In the genomic region with DNA sequence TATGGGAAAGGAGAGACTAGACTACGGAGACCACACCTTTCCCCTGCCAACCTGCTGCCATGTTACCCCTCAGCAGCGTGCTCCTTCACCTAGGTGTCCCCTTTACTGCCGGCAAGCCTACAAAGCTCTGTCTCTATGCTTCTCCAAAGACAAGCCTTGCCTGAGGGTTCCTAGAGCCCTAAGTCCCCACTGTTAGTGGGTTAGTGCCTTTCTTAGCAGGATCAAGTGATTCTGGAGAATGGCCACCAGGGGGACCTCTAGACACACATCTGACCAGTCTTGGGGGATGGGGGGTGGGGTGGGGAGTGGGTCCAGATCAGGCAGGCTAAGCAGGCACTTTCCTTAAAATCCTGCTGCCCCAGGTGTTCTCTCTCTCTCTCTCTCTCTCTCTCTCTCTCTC, we compare ENCODE assay signal across 9 mouse cellular contexts. TPM values are rescaled to one million over a fixed set of nuclear protein-coding genes. Genes with fewer than 3 reads are reported as not detected.
DNase-seq lines count a peak whose midpoint lies in the region; ATAC-seq and TF ChIP-seq lines count a peak whose summit lies in the region.
"Had no signal": no experiment of that assay in that cellular context is flagged by ENCODE, and none has a peak within 500 bp of the region (broad histone marks: within the 10 kb centered on the region; RNA-seq: fewer than 3 reads in every experiment).

No protein-coding gene starts in this region.

- TF ChIP-seq POLR2A in CH12.LX (IDR thresholded peaks at IDR 0.05; ENCODE audit: low read depth, low read length): no peak

- DNase-seq in intestine, embryonic 14.5 days (ENCODE audit: low spot score): peak; percentile 64
- DNase-seq in CH12.LX (ENCODE audit: extremely low read depth): peak; percentile 77
- DNase-seq in brain, adult 2 months (ENCODE audit: low read depth, low spot score): peak; percentile 86
- peak; percentile 75 for DNase-seq in forebrain, postnatal 0 days
- DNase-seq in gastrocnemius, postnatal 4 days (ENCODE audit: low spot score in 2 of 2): no peak

- H3K4me2 ChIP-seq in intestine, embryonic 14.5 days (ENCODE audit: low read length): no peak overlapping the region
- no peak overlapping the region for H3K4me2 ChIP-seq in intestine, embryonic 16.5 days (ENCODE audit: low read depth, low read length)
- H3K4me2 ChIP-seq in CH12.LX (ENCODE audit: insufficient read depth, low read depth, poor library complexity, severe bottlenecking): 0 out of 2 replicates have a peak overlapping the region, but pooled peaks have one; percentile 30
- H3K4me2 ChIP-seq in forebrain, postnatal 0 days (ENCODE audit: low read depth): no peak overlapping the region
- no peak overlapping the region for H3K4me2 ChIP-seq in liver, embryonic 16.5 days (ENCODE audit: low read depth, low read length)
- no peak overlapping the region for H3K4me2 ChIP-seq in neural tube, embryonic 14.5 days (ENCODE audit: low read depth, low read length)
- H3K4me2 ChIP-seq: embryonic facial prominence, embryonic 12.5 days had no signal

- H3K27ac ChIP-seq in intestine, embryonic 14.5 days (ENCODE audit: low read depth): no peak overlapping the region
- no peak overlapping the region for H3K27ac ChIP-seq in intestine, embryonic 16.5 days (ENCODE audit: low read length)
- no peak overlapping the region for H3K27ac ChIP-seq in CH12.LX (ENCODE audit: insufficient read depth, low read depth)
- no peak overlapping the region for H3K27ac ChIP-seq in forebrain, postnatal 0 days (ENCODE audit: low read depth, low read length)
- H3K27ac ChIP-seq in liver, embryonic 16.5 days (ENCODE audit: low read length): no peak overlapping the region
- no peak overlapping the region for H3K27ac ChIP-seq in neural tube, embryonic 14.5 days (ENCODE audit: low read depth, low read length)
- H3K27ac ChIP-seq: embryonic facial prominence, embryonic 12.5 days had no signal

- no peaks in the 10 kb centered on the region for H3K9me3 ChIP-seq in intestine, embryonic 14.5 days (ENCODE audit: control insufficient read depth, low read length)
- H3K9me3 ChIP-seq in intestine, embryonic 16.5 days (ENCODE audit: control insufficient read depth, low read length): no peaks in the 10 kb centered on the region
- peaks cover 3% of the 10 kb centered on the region for H3K9me3 ChIP-seq in CH12.LX (replicated peaks; ENCODE audit: low read length)
- H3K9me3 ChIP-seq in forebrain, postnatal 0 days (ENCODE audit: low read length): no peaks in the 10 kb centered on the region
- no peaks in the 10 kb centered on the region for H3K9me3 ChIP-seq in liver, embryonic 16.5 days (replicated peaks; ENCODE audit: control insufficient read depth, low read length)
- H3K9me3 ChIP-seq in neural tube, embryonic 14.5 days (ENCODE audit: control insufficient read depth, low read length): no peaks in the 10 kb centered on the region
- H3K9me3 ChIP-seq: embryonic facial prominence, embryonic 12.5 days had no signal

- no peak for ATAC-seq in intestine, embryonic 14.5 days (replicated peaks; ENCODE audit: low FRiP score, low TSS enrichment, low read depth)
- no peak; the same call in 1 of the 2 replicates for ATAC-seq in intestine, embryonic 16.5 days
- peak; percentile 71 for ATAC-seq in forebrain, postnatal 0 days
- ATAC-seq in liver, embryonic 16.5 days (ENCODE audit: low read depth): 0 out of 2 replicates have a peak, but pooled peaks have one; percentile 28
- ATAC-seq in neural tube, embryonic 14.5 days (ENCODE audit: low read depth): peak; percentile 63; the same call in 1 of the 2 replicates

- TF ChIP-seq RAD21 in CH12.LX (IDR thresholded peaks at IDR 0.05; ENCODE audit: low read depth, low read length): peak; percentile 74

- in situ Hi-C loops in CH12.LX (cut with MboI; ENCODE audit: low pct_ligation_motif_present, low pct_unique_long_range_greater_than_20kb, low sequenced_read_pairs): loop anchor here (10.0 kb wide), 1 partner anchor 133 kb away; the partner anchor contains the start of gene Edf1

- no peak overlapping the region for H3K9ac ChIP-seq in intestine, embryonic 14.5 days (ENCODE audit: low read length)
- no peak overlapping the region for H3K9ac ChIP-seq in intestine, embryonic 16.5 days (ENCODE audit: low read depth, low read length)
- no peak overlapping the region for H3K9ac ChIP-seq in CH12.LX (ENCODE audit: insufficient read depth, low read depth)
- no peak overlapping the region for H3K9ac ChIP-seq in forebrain, postnatal 0 days
- no peak overlapping the region for H3K9ac ChIP-seq in liver, embryonic 16.5 days (ENCODE audit: low read depth, low read length)
- no peak overlapping the region for H3K9ac ChIP-seq in neural tube, embryonic 14.5 days (replicated peaks; ENCODE audit: low read depth, low read length)
- H3K9ac ChIP-seq: embryonic facial prominence, embryonic 12.5 days had no signal

- H3K36me3 ChIP-seq in intestine, embryonic 14.5 days (ENCODE audit: control insufficient read depth, insufficient read depth, low read length): no peaks in the 10 kb centered on the region
- no peaks in the 10 kb centered on the region for H3K36me3 ChIP-seq in intestine, embryonic 16.5 days (ENCODE audit: control insufficient read depth, insufficient read depth, low read length)
- no peaks in the 10 kb centered on the region for H3K36me3 ChIP-seq in CH12.LX (replicated peaks in 1 of 2; ENCODE audit: control insufficient read depth in 1 of 2, insufficient read depth in 1 of 2, low read length in 1 of 2)
- H3K36me3 ChIP-seq in forebrain, postnatal 0 days (ENCODE audit: insufficient read depth): no peaks in the 10 kb centered on the region
- no peaks in the 10 kb centered on the region for H3K36me3 ChIP-seq in liver, embryonic 16.5 days (ENCODE audit: control insufficient read depth, insufficient read depth)
- H3K36me3 ChIP-seq in neural tube, embryonic 14.5 days (ENCODE audit: control insufficient read depth, insufficient read depth, low read length): no peaks in the 10 kb centered on the region
- H3K36me3 ChIP-seq: embryonic facial prominence, embryonic 12.5 days had no signal

- no peaks in the 10 kb centered on the region for H3K4me1 ChIP-seq in intestine, embryonic 14.5 days (replicated peaks; ENCODE audit: control insufficient read depth, insufficient read depth, low read length)
- H3K4me1 ChIP-seq in intestine, embryonic 16.5 days (ENCODE audit: control insufficient read depth, insufficient read depth, low read length): no peaks in the 10 kb centered on the region; the same call in 1 of the 2 replicates
- peaks cover 19 to 54% of the 10 kb centered on the region in 2 experiments for H3K4me1 ChIP-seq in CH12.LX (ENCODE audit: control insufficient read depth in 1 of 2, insufficient read depth in 2 of 2)
- H3K4me1 ChIP-seq in forebrain, postnatal 0 days (ENCODE audit: insufficient read depth): no peaks in the 10 kb centered on the region
- H3K4me1 ChIP-seq in liver, embryonic 16.5 days (ENCODE audit: control insufficient read depth, low read depth, low read length): no peaks in the 10 kb centered on the region
- no peaks in the 10 kb centered on the region for H3K4me1 ChIP-seq in neural tube, embryonic 14.5 days (ENCODE audit: control insufficient read depth, insufficient read depth, low read length)
- H3K4me1 ChIP-seq: embryonic facial prominence, embryonic 12.5 days had no signal

- 19% methylated on average over 3 of the region's 3 CpGs for WGBS in intestine, embryonic 14.5 days
- WGBS in intestine, embryonic 16.5 days: 27% methylated on average over 3 of the region's 3 CpGs
- WGBS in forebrain, postnatal 0 days: 23% methylated on average over 3 of the region's 3 CpGs
- WGBS in liver, embryonic 16.5 days (ENCODE audit: insufficient replicate concordance): 22% methylated on average over 3 of the region's 3 CpGs
- WGBS in neural tube, embryonic 14.5 days: 23% methylated on average over 3 of the region's 3 CpGs

- H3K27me3 ChIP-seq in intestine, embryonic 14.5 days (replicated peaks; ENCODE audit: control insufficient read depth, insufficient read depth, low read length): peaks cover 19% of the 10 kb centered on the region
- H3K27me3 ChIP-seq in intestine, embryonic 16.5 days (replicated peaks; ENCODE audit: control insufficient read depth, insufficient read depth, low read length): peaks cover 12% of the 10 kb centered on the region; the same call in 1 of the 2 replicates
- peaks cover 16% of the 10 kb centered on the region for H3K27me3 ChIP-seq in CH12.LX (replicated peaks)
- no peaks in the 10 kb centered on the region; the same call in 1 of the 2 replicates for H3K27me3 ChIP-seq in forebrain, postnatal 0 days (ENCODE audit: insufficient read depth, low read length)
- H3K27me3 ChIP-seq in liver, embryonic 16.5 days (ENCODE audit: control insufficient read depth, insufficient read depth, low read depth, low read length): no peaks in the 10 kb centered on the region
- H3K27me3 ChIP-seq in neural tube, embryonic 14.5 days (ENCODE audit: control insufficient read depth, insufficient read depth, low read length): no peaks in the 10 kb centered on the region

- TF ChIP-seq EP300 in CH12.LX (IDR thresholded peaks at IDR 0.05; ENCODE audit: low read length): no peak

- H3K79me2 ChIP-seq in CH12.LX (replicated peaks; ENCODE audit: control insufficient read depth, extremely low read depth, insufficient read depth, poor library complexity, severe bottlenecking): no peaks in the 10 kb centered on the region

- TF ChIP-seq CTCF in CH12.LX (conservative IDR thresholded peaks at IDR 0.05 in 1 of 2, IDR thresholded peaks at IDR 0.05 in 1 of 2; ENCODE audit: low read depth in 2 of 2, low read length in 2 of 2): peak; percentile 34 to 88; a peak in 3 of 4 replicates
- peak; percentile 80 for TF ChIP-seq CTCF in forebrain, postnatal 0 days (IDR thresholded peaks at IDR 0.05; ENCODE audit: low read depth)

- dilution Hi-C loops in CH12.LX (cut with MboI; ENCODE audit: extremely low pct_ligation_motif_present, extremely low pct_unique_long_range_greater_than_20kb, low sequenced_read_pairs): no loop called here

- H3K4me3 ChIP-seq in intestine, embryonic 14.5 days (ENCODE audit: low read depth, low read length): no peak overlapping the region
- H3K4me3 ChIP-seq in intestine, embryonic 16.5 days (ENCODE audit: low read length): no peak overlapping the region
- H3K4me3 ChIP-seq in CH12.LX (replicated peaks in 1 of 3; ENCODE audit: low read depth in 2 of 3, low read length in 2 of 3, poor library complexity in 1 of 3): no peak overlapping the region
- H3K4me3 ChIP-seq in forebrain, postnatal 0 days (ENCODE audit: low read depth, low read length): no peak overlapping the region
- no peak overlapping the region for H3K4me3 ChIP-seq in liver, embryonic 16.5 days (ENCODE audit: low read depth, low read length)
- H3K4me3 ChIP-seq in neural tube, embryonic 14.5 days (ENCODE audit: low read depth, low read length): no peak overlapping the region
- H3K4me3 ChIP-seq: embryonic facial prominence, embryonic 12.5 days had no signal

RNA-seq across cellular contexts. Expression of gene Fut7, which starts 1.2 kb away (rescaled TPM):
- 0.15 TPM in 1 of 2 replicates, not detected in the other for polyA plus RNA-seq in intestine, embryonic 14.5 days (2014; fragmentation: Nextera tagmentation; extraction: Ambion mirVana)
- 0.13 and 0.33 TPM in 2 replicates for polyA plus RNA-seq in intestine, embryonic 16.5 days (2015; fragmentation: Nextera tagmentation; extraction: Ambion mirVana)
- total RNA-seq in CH12.LX (2012; rRNA removed): 0.17 and 0.25 TPM in 2 replicates
- 0.17 and 0.51 TPM in 2 replicates for total RNA-seq in CH12.LX (2014; rRNA removed)
- polyA plus RNA-seq in CH12.LX (2012; ENCODE audit: insufficient read length, low read depth): 0.57 and 0.74 TPM in 2 replicates
- 1.3 TPM in 1 of 2 replicates, not detected in the other for total RNA-seq in forebrain, postnatal 0 days (2014; rRNA removed)
- polyA plus RNA-seq in forebrain, postnatal 0 days (2015; fragmentation: Nextera tagmentation; extraction: Ambion mirVana): 0.17 and 0.23 TPM in 2 replicates
- 0.96 and 1.2 TPM in 2 replicates for polyA plus RNA-seq in liver, embryonic 16.5 days (2015; fragmentation: Nextera tagmentation; extraction: Ambion mirVana)
- polyA plus RNA-seq in neural tube, embryonic 14.5 days (2014; fragmentation: Nextera tagmentation; extraction: Ambion mirVana): 0.17 and 0.23 TPM in 2 replicates
- under 1 TPM in 1 of 2 experiments, not detected in 1; 0.34 TPM for total RNA-seq in gastrocnemius, postnatal 4 days (2021)
- polyA plus RNA-seq: embryonic facial prominence, embryonic 12.5 days had no signal

RNA-seq across cellular contexts. Expression of gene Abca2, which starts 6.6 kb away (rescaled TPM):
- polyA plus RNA-seq in intestine, embryonic 14.5 days (2014; fragmentation: Nextera tagmentation; extraction: Ambion mirVana): 4.8 and 4.9 TPM in 2 replicates
- polyA plus RNA-seq in intestine, embryonic 16.5 days (2015; fragmentation: Nextera tagmentation; extraction: Ambion mirVana): 2.1 and 2.8 TPM in 2 replicates
- 10.5 and 13.0 TPM in 2 replicates for total RNA-seq in CH12.LX (2012; rRNA removed)
- total RNA-seq in CH12.LX (2014; rRNA removed): 3.1 and 5.0 TPM in 2 replicates
- polyA plus RNA-seq in CH12.LX (2012; ENCODE audit: insufficient read length, low read depth): 15.7 and 23.4 TPM in 2 replicates
- 51.5 and 67.4 TPM in 2 replicates for total RNA-seq in forebrain, postnatal 0 days (2014; rRNA removed)
- 8.8 and 10.5 TPM in 2 replicates for polyA plus RNA-seq in forebrain, postnatal 0 days (2015; fragmentation: Nextera tagmentation; extraction: Ambion mirVana)
- 1.3 and 1.8 TPM in 2 replicates for polyA plus RNA-seq in liver, embryonic 16.5 days (2015; fragmentation: Nextera tagmentation; extraction: Ambion mirVana)
- 16.2 and 17.0 TPM in 2 replicates for polyA plus RNA-seq in neural tube, embryonic 14.5 days (2014; fragmentation: Nextera tagmentation; extraction: Ambion mirVana)
- 10 to 100 TPM; 12.7 to 13.8 TPM for total RNA-seq in gastrocnemius, postnatal 4 days (2021)

RNA-seq across cellular contexts. Expression of gene Npdc1, which starts 22.7 kb away (rescaled TPM):
- 42.2 and 45.4 TPM in 2 replicates for polyA plus RNA-seq in intestine, embryonic 14.5 days (2014; fragmentation: Nextera tagmentation; extraction: Ambion mirVana)
- polyA plus RNA-seq in intestine, embryonic 16.5 days (2015; fragmentation: Nextera tagmentation; extraction: Ambion mirVana): 48.9 and 51.1 TPM in 2 replicates
- total RNA-seq in CH12.LX (2012; rRNA removed) (3.4 and 5.5 TPM in 2 replicates), CH12.LX (2014; rRNA removed) (not detected in 2 replicates)
- 0.49 and 0.78 TPM in 2 replicates for polyA plus RNA-seq in CH12.LX (2012; ENCODE audit: insufficient read length, low read depth)
- 179 and 188 TPM in 2 replicates for total RNA-seq in forebrain, postnatal 0 days (2014; rRNA removed)
- polyA plus RNA-seq in forebrain, postnatal 0 days (2015; fragmentation: Nextera tagmentation; extraction: Ambion mirVana): 413 and 442 TPM in 2 replicates
- polyA plus RNA-seq in liver, embryonic 16.5 days (2015; fragmentation: Nextera tagmentation; extraction: Ambion mirVana): 4.7 and 4.8 TPM in 2 replicates
- polyA plus RNA-seq in neural tube, embryonic 14.5 days (2014; fragmentation: Nextera tagmentation; extraction: Ambion mirVana): 397 and 496 TPM in 2 replicates
- total RNA-seq in gastrocnemius, postnatal 4 days (2021): 10 to 100 TPM; 41.2 to 45.9 TPM

RNA-seq across cellular contexts. Expression of gene Entpd2, which starts 26.2 kb away (rescaled TPM):
- 5.9 and 7.4 TPM in 2 replicates for polyA plus RNA-seq in intestine, embryonic 14.5 days (2014; fragmentation: Nextera tagmentation; extraction: Ambion mirVana)
- 23.7 and 27.4 TPM in 2 replicates for polyA plus RNA-seq in intestine, embryonic 16.5 days (2015; fragmentation: Nextera tagmentation; extraction: Ambion mirVana)
- not detected in 2 replicates for total RNA-seq in CH12.LX (2012; rRNA removed)
- total RNA-seq in CH12.LX (2014; rRNA removed): not detected in 2 replicates
- polyA plus RNA-seq in CH12.LX (2012; ENCODE audit: insufficient read length, low read depth): not detected in 2 replicates
- total RNA-seq in forebrain, postnatal 0 days (2014; rRNA removed): 8.2 and 13.5 TPM in 2 replicates
- 14.2 and 18.2 TPM in 2 replicates for polyA plus RNA-seq in forebrain, postnatal 0 days (2015; fragmentation: Nextera tagmentation; extraction: Ambion mirVana)
- 0.54 and 1.0 TPM in 2 replicates for polyA plus RNA-seq in liver, embryonic 16.5 days (2015; fragmentation: Nextera tagmentation; extraction: Ambion mirVana)
- polyA plus RNA-seq in neural tube, embryonic 14.5 days (2014; fragmentation: Nextera tagmentation; extraction: Ambion mirVana): 1.6 and 10.6 TPM in 2 replicates
- 10 to 100 TPM; 35.1 to 42.0 TPM for total RNA-seq in gastrocnemius, postnatal 4 days (2021)

RNA-seq across cellular contexts. Expression of gene Clic3, which starts 34.7 kb away (rescaled TPM):
- 1.8 and 2.0 TPM in 2 replicates for polyA plus RNA-seq in intestine, embryonic 14.5 days (2014; fragmentation: Nextera tagmentation; extraction: Ambion mirVana)
- polyA plus RNA-seq in intestine, embryonic 16.5 days (2015; fragmentation: Nextera tagmentation; extraction: Ambion mirVana): 2.6 and 2.7 TPM in 2 replicates
- 0.30 and 0.63 TPM in 2 replicates for total RNA-seq in CH12.LX (2012; rRNA removed)
- total RNA-seq in CH12.LX (2014; rRNA removed): not detected in 2 replicates
- 0.71 and 1.6 TPM in 2 replicates for polyA plus RNA-seq in CH12.LX (2012; ENCODE audit: insufficient read length, low read depth)
- total RNA-seq in forebrain, postnatal 0 days (2014; rRNA removed): 0.48 TPM in 1 of 2 replicates, not detected in the other
- polyA plus RNA-seq in forebrain, postnatal 0 days (2015; fragmentation: Nextera tagmentation; extraction: Ambion mirVana): 2.5 and 3.6 TPM in 2 replicates
- polyA plus RNA-seq in liver, embryonic 16.5 days (2015; fragmentation: Nextera tagmentation; extraction: Ambion mirVana): 0.54 and 0.63 TPM in 2 replicates
- polyA plus RNA-seq in neural tube, embryonic 14.5 days (2014; fragmentation: Nextera tagmentation; extraction: Ambion mirVana): 1.5 and 2.4 TPM in 2 replicates
- under 1 TPM in 1 of 2 experiments, not detected in 1; 0.34 TPM for total RNA-seq in gastrocnemius, postnatal 4 days (2021)

Comparison
In these comparisons a context has a peak if more than half of its experiments do, and no peak if none do; other contexts are left out.
1. ATAC-seq: peak in forebrain, postnatal 0 days (single experiment), liver, embryonic 16.5 days (single experiment) and neural tube, embryonic 14.5 days (single experiment); none in intestine, embryonic 14.5 days (single experiment) and intestine, embryonic 16.5 days (single experiment).
2. DNase-seq: peak in intestine, embryonic 14.5 days (single experiment), CH12.LX (single experiment), brain, adult 2 months (single experiment) and forebrain, postnatal 0 days (single experiment); none in gastrocnemius, postnatal 4 days (0 of 2).